Mouse (Mus musculus): ENCODE results near the gene 4930469K13Rik. TPM values are rescaled to one million over a fixed set of nuclear protein-coding genes. Genes with fewer than 3 reads are reported as not detected.

4930469K13Rik gene
- total RNA-seq, 2 experiments from 2014 or later, result not detected

DNA sequence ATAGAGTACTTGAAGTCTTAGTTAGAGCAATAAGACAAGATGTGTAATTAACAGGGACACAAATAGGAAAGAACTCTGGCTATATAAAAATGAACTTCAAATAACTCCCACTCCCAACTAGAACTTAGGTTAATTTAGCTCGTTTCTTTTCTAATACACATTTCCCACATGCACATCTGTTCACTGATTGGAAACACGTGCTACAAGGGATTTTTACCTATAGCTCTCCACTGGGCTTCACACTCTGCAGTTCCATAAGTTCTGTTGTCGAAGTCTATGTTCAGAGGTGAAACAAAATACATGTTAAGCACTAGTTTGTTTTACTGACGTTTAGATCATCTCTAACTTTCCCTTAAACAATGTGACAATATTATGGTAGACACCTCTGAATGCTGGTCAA, 118.2 kb downstream of the 4930469K13Rik start:
- no peak for DNase-seq

DNA sequence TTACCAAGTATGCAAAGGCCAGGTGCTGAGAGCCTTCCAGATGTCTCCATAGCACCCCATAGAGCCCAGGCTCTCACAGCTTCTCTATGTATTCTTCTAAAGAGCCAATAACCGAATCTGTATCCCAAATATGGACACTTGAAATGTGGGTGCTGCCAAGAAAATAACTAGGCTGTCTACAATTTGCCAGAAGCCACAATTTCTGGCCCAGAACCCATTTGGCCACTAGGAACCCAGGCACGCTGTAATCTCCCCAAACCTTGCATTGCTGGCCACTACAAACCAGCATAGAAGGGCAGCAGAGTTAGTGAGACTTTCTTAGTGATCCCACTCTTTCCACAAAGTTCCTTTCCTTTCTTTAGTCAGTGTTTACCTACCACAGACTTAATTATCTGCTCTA, 123.2 kb downstream of the 4930469K13Rik start:
- DNase-seq, result no peak

DNA sequence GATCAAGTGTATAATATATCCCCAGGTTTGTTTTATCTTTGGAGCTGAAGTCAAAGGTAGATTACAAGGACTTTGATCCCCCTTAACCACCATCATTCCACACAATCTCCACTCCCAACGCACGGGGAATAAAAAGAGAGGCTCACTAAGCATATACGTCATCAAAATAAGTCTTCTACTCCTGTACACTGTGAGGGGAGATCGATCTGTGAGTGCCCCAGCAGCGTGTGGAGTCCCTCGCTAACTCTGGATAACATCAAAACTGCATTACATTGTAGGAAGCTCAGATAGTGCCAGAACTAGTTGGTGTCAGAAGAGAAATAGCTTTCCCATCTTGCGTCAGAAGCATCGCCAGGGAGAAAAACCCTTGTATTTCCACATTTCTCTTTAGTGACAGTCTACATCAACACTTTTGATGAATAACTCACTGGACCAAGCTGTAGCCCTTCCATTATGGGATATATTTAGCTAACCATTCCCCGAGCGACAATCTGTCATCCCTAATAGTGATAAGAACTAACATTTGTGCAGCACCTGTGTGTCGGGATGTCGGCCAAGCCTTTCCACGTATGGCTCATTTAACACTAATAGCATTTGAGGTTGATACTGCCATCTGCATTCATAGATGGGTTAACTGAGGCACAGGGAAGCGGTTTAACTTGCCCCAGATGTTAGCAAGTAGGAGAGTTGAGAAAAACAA, 123.9 kb downstream of the 4930469K13Rik start:
- DNase-seq, result no peak

DNA sequence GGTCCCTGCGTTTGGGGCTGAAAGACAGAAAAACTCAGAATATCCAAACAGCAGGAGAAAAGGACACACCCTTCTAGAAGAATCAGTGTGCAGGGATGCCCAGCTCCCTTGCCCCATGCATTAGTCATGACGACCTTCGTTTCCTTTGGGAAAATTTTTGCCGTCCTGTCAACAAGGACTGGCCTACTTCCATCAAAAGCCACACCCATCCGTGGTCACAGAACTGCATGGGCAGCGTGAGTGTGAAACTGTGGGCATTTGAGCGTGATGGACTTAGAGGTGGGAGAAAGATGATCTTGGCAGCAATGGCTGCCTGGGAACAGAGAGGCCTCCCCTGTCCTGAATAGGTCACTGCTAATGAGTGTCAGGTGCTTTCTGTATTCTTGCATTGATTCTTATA, 126.2 kb downstream of the 4930469K13Rik start:
- DNase-seq, result no peak

DNA sequence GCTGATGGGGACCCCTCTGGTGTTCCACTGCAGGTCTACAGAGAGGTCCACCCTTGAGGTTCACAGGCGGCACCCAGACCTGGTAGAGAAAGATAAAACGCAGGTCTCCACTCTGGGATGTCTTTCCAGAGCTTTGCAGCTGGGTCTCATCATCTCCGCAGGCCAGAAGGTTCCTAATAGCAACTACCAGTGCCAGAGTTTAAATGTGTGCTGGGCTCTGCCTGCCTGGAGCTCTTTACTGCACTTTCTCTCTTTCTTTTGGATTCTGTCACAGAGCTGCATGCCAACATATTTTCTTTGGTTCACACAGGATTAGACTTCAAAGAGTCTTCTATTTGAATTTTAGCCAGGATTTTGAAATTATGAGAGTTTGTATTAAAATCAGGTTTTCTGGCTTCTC, 129.2 kb downstream of the 4930469K13Rik start:
- no peak for DNase-seq

DNA sequence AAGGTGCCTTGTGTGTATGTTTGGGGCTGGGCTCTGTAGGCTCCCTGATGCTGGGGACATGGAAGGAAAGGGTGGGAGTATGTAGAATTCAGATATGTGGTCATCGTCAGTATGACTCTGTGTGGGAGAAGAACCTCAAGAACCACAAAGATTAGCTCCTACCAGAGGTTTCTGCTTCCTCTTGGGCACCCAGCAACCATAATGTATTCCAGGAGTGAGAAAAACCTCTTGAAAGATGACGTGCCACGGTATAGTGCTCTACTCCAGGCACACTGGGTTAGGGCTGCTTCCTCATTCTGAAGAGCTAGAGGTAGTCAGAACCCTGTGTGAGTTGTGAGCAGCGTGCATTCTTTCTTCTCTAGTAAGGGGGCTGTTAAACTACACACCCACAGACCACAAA, 130.6 kb downstream of the 4930469K13Rik start:
- no peak for DNase-seq

DNA sequence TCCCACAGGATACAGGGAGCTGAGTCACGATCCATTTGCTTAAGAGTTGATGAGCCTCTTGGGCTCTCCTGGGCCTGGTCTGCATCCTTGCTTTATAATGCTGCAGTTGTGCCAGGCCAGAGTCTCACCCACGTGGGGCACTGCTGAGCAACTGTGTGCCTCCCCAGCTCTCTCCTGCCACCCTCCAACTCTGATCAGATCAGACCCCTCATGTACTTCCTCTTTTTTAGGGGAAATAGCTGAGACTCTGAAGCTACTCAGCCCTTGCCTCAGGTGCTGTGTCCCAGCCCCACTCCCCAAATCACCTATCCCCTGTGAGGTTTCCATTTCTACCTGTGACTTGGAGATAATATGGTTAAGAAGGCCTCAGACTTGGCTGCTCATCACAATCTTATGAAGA, 133.0 kb downstream of the 4930469K13Rik start:
- DNase-seq, result no peak

DNA sequence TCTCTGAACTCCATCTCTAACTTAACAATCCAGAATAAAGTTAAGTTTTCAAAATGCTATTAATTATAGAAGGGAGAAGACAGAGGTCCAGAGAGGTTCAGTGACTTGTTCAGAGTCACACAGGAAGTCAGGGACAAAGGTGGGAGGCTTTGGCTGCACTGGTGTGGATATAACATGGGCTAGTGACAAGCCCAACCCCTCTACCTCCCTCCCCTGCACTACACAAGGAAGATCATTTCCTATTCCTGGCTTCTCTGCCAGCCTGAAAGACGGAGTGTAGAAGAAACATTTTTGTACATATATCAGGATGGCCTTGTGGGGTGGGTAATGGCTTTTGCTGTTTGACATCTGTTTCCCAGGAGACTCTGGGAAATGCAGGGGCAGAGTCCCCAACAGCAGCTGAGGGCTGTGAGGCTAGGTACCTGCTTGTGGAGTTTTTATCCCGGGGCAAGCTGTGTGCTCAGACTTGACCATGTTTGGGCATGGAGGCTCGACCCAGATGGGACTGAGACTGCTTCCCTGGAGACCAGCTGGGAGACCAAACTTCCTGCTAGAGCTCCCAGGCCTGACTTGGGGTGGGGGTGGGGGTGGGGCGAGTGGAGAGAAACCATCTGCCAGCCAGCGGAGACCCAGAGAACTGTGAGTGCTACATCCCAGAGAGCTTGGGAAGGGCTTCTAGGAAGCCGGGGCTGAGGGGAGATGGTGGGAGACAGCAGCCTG, 135.5 kb downstream of the 4930469K13Rik start, which contains the start of gene Kcnmb1:
Gene Kcnmb1 (plus strand): TSS at position 326 of the 720 bp plus-strand sequence.
- no peak for DNase-seq

DNA sequence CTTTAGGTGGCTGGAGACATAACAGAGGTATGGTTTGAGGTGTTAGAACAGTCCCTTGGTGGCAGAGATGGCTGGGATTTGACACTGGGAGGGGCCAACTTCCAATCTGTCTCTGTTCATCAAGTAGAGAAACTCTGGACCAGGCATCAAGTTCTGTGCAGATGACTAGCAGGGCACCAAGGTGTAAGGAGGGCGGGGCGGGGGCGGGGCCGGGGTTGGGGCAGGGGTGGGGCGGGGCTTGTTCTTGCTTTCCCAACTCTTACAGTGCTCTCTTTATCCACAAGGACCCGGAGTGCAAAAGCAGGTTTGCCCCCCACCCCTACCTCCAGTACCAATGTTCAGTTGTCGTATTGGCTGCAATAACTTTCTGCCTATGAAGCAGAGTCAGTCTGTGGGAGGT, 136.2 kb downstream of the 4930469K13Rik start:
- DNase-seq, result no peak

DNA sequence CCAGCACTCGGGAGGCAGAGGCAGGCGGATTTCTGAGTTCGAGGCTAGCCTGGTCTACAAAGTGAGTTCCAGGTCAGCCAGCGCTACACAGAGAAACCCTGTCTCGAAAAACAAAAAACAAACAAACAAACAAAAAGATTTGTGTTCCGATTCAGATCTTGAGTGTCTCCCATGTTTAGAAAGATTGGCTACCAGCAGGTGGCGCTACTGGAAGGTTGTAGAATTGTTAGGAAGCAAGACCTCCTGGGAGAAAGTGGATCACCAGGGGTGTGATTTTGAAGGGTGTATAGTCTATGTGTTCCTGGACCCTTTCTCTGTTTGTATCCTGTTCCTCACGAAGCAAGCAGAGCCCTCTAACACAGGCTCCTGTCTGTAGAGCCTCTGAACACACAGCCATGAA, 139.6 kb downstream of the 4930469K13Rik start:
- DNase-seq, result no peak

DNA sequence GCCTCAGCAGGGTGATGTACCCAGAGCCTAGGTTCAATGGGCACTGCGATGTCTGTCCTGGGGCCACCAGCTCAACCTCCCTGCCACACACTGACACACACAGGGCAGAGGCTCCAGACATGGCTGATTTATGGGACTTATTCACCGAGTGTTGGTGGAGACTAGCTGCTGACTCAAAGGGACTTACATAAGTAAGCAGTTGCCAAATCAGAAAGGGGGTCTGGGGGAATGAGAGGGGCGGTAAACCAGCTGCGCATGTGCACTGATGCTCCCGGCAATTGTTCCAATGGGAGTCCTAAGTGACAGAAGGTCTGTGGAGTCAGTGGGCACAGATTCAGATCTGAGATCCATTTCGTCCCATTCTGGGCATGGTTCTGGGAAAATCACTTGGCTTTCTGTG, 140.8 kb downstream of the 4930469K13Rik start:
- no peak for DNase-seq

DNA sequence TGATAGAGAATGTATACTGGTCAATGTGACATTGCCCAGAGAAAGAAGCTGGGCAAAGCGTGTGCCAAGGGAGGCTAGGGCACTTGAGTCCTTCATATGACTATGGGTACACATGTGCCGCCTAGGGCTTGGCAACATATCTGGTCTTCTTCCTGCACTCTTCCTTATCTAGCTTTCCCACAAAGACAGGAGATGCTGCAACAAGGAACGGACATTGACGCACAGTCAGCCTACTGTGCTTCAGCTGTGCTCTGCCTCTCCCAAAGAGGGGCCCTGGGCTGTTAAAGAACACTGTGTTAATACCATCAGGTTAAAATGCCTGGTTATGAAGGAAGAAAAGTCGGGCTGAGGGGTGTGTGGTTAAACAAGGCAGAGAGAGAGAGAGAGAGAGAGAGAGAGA, 141.7 kb downstream of the 4930469K13Rik start:
- no peak for DNase-seq

DNA sequence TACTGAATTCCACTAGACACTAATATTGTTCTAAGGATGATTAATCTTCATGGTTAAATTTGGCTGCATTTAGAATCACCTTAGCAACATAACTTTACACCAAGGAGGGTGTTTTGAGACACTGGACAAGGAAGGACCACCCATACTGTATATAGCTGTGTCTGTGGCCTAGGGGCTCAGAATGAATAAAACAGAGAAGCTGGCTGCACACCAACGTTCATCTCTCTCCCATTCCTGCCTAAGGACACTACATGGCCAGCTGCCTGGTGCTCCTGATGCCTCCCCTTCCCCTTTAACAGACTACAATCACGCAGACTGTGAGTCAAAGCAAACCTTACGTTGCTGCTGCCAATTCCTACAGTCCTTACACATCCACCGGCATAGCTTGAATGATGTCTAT, 142.4 kb downstream of the 4930469K13Rik start:
- DNase-seq, result no peak

DNA sequence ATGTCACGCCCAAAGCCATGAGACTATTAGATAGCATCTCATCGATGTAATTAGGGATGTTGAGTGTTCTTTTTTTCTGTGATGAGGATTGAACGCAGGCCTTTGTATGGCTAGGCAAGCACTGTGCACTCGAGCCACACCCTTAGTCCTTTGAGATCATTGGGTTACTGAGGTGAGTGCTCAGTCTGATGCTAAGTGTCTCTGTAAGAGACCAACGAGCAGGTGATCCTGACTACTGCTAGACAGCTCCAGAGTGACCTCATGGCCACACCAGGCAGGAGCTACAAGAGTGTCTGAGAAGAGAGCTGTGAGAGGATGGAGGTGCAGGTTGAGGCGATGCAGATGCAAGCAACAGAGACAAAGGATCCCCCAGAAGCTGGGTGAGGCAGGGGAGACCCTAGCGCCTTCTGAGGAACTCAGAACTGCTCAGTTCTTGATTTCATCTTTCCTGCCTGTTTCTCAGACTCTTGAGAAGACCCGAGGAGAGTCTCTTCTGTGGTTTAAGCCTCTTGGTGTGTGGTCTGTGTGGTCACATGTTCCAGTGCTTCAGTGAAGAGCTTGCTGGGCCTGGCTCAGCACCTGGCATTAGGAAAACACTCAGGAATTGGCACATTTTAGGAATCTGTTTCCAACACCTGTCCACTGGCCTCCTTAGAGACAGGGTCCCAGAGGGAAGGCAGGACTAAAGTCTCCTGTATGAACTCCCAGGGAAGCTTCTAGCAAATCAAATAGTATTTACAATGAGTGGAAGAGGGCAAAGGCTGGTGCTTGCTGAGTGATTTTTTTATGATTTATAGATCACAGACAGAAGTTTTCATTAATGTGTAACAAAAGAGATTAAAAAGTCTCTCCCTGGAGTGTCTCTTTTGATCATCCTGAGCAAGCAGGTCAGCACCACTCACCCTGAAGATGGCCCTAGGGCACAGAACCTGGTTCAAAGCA, 146.4 kb downstream of the 4930469K13Rik start:
- DNase-seq, result no peak

DNA sequence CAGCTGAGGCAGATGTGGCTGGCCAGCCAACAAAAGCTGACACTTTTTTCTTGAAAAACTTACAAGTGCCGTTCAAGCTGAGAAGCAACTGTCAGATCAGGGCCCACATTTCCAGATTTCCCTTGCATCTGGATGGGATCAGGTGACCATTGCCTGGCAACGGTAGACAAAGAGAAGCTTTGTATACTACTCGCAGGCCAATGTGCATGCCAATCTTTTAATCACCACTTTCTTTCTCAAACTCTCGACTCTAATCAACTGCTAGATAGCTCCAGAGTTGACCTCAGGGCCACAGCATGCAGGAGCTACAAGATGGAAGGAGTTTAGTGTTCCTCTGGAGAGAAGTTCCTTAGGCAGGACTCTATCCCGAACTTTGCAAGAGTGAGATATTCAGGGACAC, 147.2 kb downstream of the 4930469K13Rik start:
- no peak for DNase-seq

DNA sequence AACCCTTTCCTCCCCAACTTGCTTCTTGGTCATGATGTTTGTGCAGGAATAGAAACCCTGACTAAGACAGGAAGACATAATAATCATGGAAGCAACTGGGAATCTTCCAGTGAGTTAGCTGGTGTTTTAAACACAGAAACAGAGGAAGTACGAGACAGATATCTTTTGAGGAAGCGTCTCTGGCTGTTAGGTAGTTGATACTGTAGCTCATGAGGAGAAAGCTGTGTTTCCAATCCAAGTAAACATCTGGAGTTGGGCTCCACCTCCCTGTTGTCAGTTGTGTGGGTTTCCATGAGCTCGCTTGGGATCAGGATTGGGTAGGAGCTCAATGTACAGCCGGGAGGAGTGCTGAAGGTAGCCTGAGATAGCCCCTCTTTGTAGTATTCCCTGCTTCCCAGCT, 151.9 kb downstream of the 4930469K13Rik start:
- no peak for DNase-seq

DNA sequence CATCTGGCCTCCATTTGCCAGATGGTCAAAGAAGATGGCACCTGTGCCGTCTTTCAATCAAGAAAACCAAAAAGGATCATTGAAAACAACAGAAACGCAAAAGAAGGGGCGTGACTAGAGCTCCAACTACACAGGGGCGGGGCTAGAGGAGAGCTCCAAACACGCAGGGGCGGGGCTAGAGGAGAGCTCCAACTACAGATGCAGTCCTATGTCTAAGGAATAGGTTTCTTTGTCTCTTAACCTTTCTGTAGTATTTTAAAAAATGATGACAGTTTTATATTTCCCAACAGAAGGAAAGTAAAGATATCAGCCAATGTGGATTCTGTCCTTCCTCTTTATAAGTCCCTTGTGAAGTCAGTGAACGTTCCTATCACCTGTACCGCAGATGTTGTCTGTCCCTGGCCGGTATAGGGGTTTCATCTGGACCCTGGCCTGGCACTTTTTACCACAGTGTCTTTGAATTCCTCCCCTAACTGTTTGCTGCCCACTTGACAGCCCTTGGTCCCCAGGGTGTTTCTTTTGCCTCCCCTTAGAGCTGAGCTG, 153.5 kb downstream of the 4930469K13Rik start:
- DNase-seq, result no peak

DNA sequence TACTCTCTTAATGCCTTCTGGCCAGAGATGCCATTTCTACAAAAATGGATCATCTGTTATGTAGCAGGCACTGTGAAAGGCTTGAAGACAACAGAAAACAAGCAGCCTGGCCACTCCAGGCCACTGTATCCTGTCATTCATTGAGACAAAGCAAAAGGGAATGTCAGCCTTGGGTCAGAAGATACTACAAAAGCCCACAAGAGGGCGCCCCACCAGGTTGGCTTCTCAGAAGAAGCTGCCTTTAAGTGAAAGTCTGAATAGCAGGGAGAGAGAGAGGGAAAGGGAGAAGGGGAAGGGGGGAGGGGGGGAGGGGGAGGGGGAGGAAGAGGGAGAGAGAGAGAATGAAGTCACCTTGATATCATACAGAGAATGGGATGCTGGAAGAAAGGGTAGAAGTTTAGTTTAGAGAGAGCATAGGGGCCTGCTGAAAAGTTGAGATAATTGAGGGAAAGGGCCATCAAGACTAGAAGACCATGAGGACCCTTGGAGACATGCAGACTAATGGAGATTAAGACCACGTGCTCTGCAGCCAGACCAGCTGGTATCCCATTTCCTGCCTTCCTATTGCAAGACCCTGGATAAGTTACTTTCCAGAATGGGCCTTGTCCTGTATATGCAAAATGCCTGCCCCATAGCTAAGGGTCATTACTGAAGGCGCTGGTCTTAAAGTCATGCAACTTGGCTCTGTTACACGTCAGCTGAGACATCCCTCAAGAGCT, 154.1 kb downstream of the 4930469K13Rik start:
- DNase-seq, result no peak

DNA sequence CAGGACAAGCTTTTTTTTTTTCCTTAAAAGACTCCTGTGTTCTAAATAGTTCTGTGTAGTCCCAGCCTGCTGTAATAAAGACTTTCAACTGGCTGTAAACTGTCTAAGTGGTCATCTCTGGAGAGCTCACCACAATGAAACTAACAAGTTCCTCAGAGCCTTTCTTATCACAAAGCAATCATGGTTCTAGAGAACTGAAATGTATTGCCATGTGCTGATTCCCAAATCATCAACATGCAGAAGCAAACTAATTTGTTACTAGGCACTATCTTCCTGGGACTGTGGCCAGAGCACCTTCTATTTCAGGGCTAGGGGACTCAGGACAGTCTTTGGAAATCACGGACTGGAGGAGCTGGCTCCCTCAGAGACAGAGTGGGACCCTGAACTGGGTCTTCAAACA, 154.8 kb downstream of the 4930469K13Rik start:
- DNase-seq, result no peak

DNA sequence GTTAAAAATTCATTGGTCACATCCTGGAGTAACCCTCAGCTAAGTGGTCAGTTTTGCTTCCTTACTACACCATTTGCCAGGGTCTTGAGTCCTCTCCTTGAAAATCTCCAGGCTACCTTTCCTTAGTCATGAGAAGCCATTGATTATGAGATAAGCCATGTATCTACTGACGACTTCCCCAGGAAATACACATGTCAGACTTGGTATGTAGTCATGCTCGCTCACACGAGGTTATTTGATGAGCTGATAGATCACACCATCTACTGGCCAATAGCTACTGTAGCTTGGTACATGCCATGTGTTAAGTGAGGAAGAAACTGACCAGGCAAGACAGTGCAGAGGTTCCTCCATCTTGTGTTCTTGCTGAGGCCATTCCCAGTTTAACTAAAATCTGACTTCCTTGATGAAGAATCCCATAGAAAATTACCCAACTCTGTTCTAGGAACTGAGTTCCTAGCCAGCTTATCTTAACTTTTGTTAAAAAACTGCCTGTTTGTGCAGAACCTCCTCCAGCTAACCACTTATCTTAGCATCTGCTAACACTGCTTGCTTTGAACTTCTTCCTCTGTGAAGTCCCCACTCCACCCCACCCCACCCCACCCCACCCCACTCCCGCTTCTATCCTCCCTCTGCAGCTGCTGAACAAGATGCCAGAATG, 158.8 kb downstream of the 4930469K13Rik start:
- DNase-seq, result no peak
